Mouse (Mus musculus): ENCODE data around the gene Mpc1.

- TF ChIP-seq MAX (IDR thresholded peaks at IDR 0.05) (no peak), CTCF (IDR thresholded peaks at IDR 0.05; ENCODE audit: control insufficient read depth, insufficient read depth, insufficient read length) (no peak), CEBPB (IDR thresholded peaks at IDR 0.05; ENCODE audit: low read depth) (no peak), USF1 (IDR thresholded peaks at IDR 0.05; ENCODE audit: low read depth) (no peak), MYOD1 (IDR thresholded peaks at IDR 0.05; ENCODE audit: control insufficient read depth, insufficient read length, low read depth) (no peak), MYOG (IDR thresholded peaks at IDR 0.05; ENCODE audit: control insufficient read depth, extremely low read depth, insufficient read length) (no peak), FOSL1 (IDR thresholded peaks at IDR 0.05; ENCODE audit: insufficient read depth, low read length, poor library complexity, severe bottlenecking) (no peak)
Observed at GRCm38 (mm10) chr17:8240517-8240916, 42.2 kb upstream of the Mpc1 start.

All from C2C12 (cell line).